Mouse (Mus musculus): Measurements from ENCODE around the gene Olfr1416. TPM values are rescaled to one million over a fixed set of nuclear protein-coding genes. Genes with fewer than 3 reads are reported as not detected.
A peak's percentile ranks its signal among the peaks of the same experiment; 100 is the strongest.
"Not testable (repeated sequence)": the region's sequence is repeated elsewhere in the genome, so short reads cannot be mapped to it uniquely, and the experiment has no call there.

Olfr1416 gene
- total RNA-seq (2021) = not detected

- DNase-seq = no peak
These were observed at the start of gene Olfr1416 for GRCm38 (mm10) chr1:92485013-92485412. Gene Olfr1416 (minus strand): TSS chr1:92485113.

- DNase-seq = no peak
These were observed 38.9 kb upstream of the Olfr1416 start for GRCm38 (mm10) chr1:92523764-92524163.

DNA sequence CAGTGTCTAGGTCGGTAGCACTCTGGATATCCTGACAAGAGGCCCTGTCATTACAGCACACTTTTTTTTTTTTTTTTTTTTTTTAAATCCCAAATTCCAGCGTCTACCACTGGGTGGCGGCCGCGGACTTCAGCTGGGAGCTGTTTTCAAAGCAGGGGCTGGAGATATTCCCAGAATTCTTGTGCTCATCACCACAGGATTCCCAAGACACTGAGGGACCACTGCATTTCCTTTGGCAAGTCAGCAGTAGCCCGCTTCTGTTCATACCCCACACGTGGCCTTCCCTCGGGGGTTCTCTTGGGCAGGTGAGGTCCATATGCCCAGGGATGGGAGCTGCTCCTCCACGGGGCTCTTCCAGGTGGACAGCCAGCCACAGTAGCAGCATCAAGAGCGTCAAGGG, 36.5 kb upstream of the Olfr1416 start:
- peak in 1 of 2 experiments; percentile 24 for DNase-seq

- peak in 1 of 2 experiments; percentile 20 for DNase-seq
These were observed 34.1 kb upstream of the Olfr1416 start for GRCm38 (mm10) chr1:92519046-92519445.

DNA sequence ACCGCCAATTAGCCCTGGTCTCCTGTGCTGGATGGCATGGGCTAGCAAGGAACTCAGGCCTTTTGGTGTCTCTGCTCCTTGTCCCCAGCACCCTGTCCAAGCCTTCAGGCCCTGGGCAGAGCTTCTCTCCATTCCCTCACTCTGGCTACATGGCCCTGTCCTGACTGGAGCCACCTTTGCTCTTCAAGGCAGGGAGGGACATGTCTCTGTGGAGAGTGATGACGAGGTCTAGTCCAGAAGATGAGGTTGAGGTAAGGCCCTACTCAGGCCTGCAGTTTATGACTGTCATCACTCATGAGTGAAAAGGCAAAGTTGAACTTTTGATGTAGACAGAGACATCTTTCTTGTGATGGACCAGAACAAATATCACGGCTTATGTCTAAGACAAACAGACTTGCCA, 33.6 kb upstream of the Olfr1416 start, which contains the start of gene Olfr1414:
Gene Olfr1414, minus strand, starts transcription at position 101 of the 400 bp plus-strand sequence.
- DNase-seq = no peak

GRCm38 (mm10) chr1:92515390-92515789, 30.5 kb upstream of the Olfr1416 start:
- DNase-seq = no peak

GRCm38 (mm10) chr1:92511646-92512045, 26.7 kb upstream of the Olfr1416 start:
- DNase-seq = not testable (repeated sequence)

GRCm38 (mm10) chr1:92496001-92496400, 11.1 kb upstream of the Olfr1416 start, which contains the start of gene Olfr1415:
Gene Olfr1415 (minus strand): TSS chr1:92496101.
- DNase-seq = no peak

- no peak for DNase-seq
These were observed 10.8 kb downstream of the Olfr1416 start for GRCm38 (mm10) chr1:92474066-92474578.

DNA sequence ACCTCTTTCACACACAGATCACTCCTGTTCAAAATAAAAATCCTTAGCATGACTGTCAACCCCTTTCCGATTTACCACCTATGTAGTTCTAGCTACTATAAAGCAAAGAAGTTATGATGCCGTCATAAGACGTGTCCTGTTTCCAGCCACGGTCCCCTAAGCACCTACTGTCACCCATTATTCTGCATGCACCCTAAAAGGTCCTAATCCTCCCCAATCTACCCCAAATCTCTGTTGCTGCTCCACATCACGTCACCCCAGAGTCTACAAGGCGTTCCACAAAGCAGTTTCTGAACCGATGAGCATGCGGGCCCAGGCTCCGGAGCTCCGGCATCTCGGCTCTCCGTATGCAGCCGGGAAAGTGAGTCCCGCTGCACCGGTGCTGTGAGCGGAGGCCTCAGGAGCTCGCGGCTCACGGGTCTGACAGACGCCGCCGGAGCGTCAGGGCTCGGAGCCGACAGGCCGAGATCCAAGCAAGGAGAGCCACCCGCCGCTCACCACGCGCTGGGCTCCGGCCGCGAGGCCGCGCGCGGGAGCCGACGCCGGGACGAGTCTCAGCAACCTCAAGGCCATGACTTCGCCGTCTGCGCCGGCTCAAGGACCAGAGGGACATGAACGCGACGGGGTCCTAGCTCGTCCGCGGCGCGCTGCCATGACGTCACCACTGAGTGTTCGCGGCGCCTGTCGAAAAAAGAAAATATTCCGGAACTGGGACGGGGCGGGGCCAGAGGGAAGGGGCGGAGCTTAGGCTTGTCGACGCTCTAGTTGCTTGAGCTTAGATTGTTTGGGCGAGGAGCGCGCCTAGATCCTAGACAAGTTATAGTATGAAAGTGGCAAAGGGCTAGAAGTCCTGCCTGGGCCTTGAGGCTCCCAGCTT, 11.5 kb downstream of the Olfr1416 start, which contains the start of gene Ndufa10:
Gene Ndufa10, minus strand, starts transcription at position 696 of the 877 bp plus-strand sequence.
- peak; percentile 89 to 92 for DNase-seq

DNA sequence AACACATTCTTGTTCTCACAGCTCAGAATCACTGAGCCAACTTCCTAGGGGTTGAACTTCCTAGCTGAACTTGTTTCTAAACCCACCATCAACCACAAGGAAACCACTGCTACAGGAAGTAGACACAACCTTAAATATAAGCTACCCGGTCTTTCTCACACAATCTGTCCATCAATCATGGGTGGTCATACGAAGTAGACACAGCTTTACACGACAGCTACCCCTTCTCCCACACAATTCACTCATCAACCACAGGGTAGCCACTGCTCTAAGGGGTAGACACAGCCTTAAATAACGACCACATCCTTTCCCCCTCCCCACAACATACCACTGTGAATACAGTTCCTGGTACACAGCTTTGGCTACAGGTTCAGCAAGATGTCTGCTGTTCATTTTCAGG, 16.0 kb downstream of the Olfr1416 start:
- DNase-seq = no peak

DNA sequence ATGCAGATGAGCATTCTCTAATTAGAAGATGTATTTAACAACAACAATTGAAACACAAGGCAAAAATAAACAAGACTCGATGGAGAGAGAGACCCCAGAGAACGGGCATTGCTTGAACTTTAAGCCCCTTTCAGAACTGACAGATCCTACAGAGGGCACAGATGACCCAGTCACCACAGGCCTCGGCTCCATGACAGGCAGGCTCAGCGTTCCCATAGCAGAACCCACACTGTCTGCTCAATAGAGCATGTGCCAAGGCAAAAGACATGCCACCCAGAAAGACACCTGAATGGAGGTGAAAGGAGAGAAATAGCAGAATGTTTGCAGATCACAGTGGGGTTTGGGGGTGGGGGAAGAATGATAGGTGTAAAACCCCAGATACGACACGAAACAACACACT, 26.5 kb downstream of the Olfr1416 start:
- no peak for DNase-seq

DNA sequence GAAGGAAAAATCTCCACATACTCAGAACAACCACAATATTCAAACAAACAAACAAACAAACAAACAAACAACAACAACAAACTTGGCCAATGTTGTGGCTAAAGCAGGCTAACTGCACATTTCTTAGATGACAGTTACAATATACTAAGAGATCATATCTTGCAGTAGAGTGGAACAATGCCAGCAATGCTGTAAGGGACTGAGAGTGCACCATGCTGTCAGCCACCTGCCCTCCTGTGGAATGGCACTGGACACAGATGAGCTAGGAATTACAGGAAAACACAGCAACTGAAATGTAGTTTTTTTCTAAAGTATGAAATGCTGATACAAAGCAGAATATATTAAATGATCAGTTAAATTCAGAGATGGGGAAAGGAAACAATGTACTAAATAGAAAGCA, 27.2 kb downstream of the Olfr1416 start:
- DNase-seq = no peak

GRCm38 (mm10) chr1:92453751-92454445, 31.0 kb downstream of the Olfr1416 start:
- no peak for DNase-seq

GRCm38 (mm10) chr1:92448293-92448692, 36.6 kb downstream of the Olfr1416 start:
- DNase-seq = no peak

DNA sequence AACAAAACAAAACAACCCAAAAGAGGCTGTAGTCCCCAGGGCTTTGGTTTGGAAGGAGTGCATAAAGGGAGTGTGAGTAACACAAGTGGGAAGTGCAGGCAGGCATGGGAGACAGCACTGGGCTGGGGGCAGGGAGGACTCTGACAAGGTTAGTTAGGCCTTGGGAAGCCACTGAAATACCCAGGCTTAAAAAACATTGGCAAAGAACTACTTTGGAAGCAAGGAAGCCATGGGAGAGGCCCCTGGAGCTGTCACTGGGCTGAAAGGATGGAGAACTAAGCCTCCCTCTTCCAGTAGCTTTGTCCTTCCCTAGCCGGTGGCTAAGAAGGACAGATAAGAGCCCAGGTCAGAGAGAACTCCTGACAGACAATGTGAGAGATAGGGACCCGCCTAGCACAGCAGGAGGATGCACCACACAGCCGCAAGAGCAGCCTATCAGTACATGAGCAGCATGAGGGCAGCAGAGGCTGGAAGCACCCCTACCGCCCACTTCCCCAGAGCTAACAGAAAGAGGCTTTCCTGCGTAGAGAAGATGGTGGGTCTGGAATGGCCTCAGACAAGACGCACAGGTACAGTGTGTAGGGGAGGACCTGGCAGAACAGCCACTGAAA, 43.4 kb downstream of the Olfr1416 start:
- DNase-seq = no peak

- DNase-seq = no peak
These were observed 44.7 kb downstream of the Olfr1416 start for GRCm38 (mm10) chr1:92440066-92440750.

- DNase-seq = peak; percentile 52 to 56
These were observed 47.1 kb downstream of the Olfr1416 start for GRCm38 (mm10) chr1:92437678-92438271.

GRCm38 (mm10) chr1:92436831-92437321, 48.0 kb downstream of the Olfr1416 start:
- DNase-seq = peak; percentile 20 to 44

DNA sequence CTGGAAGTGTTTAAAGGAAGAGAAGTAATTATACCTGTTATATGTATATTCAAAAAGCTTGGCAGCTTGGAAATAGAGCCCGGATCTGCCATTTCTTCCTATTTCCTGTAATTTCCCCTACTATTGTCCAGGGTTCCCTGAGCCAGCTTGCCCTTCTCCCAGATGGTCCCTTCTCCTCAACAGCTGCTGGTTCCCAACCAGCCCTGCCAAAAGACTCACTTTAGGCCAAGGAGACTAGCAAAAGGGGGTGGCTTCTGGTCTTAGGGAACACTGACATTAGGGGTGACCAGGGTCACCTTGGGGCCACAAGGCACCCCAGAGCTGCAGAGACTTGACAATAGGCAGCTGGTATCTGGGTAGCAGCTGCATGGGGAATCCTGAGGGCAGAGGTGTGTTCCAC, 49.9 kb downstream of the Olfr1416 start:
- no peak for DNase-seq

DNA sequence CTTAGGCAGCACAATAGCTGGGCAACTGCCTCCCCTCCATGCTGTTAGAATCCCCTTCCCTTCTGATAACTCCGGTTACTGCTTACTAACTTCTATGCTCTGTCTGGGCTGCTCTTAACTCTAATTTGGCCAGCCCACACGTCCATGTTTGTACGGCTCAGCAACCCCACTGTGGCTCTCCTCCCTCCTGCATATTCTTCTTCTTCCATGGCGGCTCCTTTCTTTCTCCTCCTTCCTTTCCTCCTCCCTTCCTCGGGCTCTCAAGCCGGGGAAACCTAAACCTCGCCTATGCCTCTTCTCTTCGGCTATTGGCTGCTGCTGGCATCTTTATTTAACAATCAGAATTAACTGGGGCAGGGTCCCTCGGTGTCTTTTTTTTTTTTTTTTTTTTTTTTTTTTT, 52.1 kb downstream of the Olfr1416 start:
- no peak for DNase-seq
